Mouse (Mus musculus): ENCODE data around the gene Xkr8. TPM values are rescaled to one million over a fixed set of nuclear protein-coding genes. Genes with fewer than 3 reads are reported as not detected.

Xkr8 gene
- total RNA-seq (2021) (1 to 10 TPM; 1.2 to 2.9 TPM), polyA plus RNA-seq (2012; rRNA removed) (1.6 and 3.3 TPM in 2 replicates)
- long read RNA-seq, partial matches to known transcripts, result 0 of 1 reads
- long read RNA-seq, other reads (novel, unspliced or antisense), result 1 of 1 reads

GRCm38 (mm10) chr4:132732148-132732684 is at the start of gene Xkr8:
Gene Xkr8 (minus strand): TSS chr4:132732546.
- Histone ChIP-seq H3K9ac (ENCODE audit: low read depth, low read length) (peak within 1 kb of the TSS; percentile 62), H3K4me1 (ENCODE audit: control insufficient read depth, insufficient read depth, low read length) (peaks cover 3% of the 10 kb centered on the region; the same call in 1 of the 2 replicates), H3K27ac (peak within 1 kb of the TSS; percentile 60), H3K4me3 (peak within 1 kb of the TSS; percentile 70), H3K36me3 (ENCODE audit: control insufficient read depth, insufficient read depth, low read length) (no peaks in the 10 kb centered on the region), H3K27me3 (ENCODE audit: control insufficient read depth, insufficient read depth, low read length) (no peaks in the 10 kb centered on the region), H3K79me2 (replicated peaks; ENCODE audit: control insufficient read depth, insufficient read depth, low read length) (no peaks in the 10 kb centered on the region)
- intact Hi-C loops (cut with DNase I), result no loop called here
- DNase-seq, result peak; percentile 93 to 94
- TF ChIP-seq EP300 (IDR thresholded peaks at IDR 0.05; ENCODE audit: insufficient read depth, low read depth, low read length) (0 out of 2 replicates have a peak, but pooled peaks have one; percentile 31), POLR2A (IDR thresholded peaks at IDR 0.05; ENCODE audit: insufficient read depth, low read depth, low read length) (peak; percentile 52; the same call in 1 of the 2 replicates), CTCF (IDR thresholded peaks at IDR 0.05) (peak; percentile 41)
- 3% methylated on average over 34 of the region's 34 CpGs for WGBS

GRCm38 (mm10) chr4:132780288-132780687 is 47.9 kb upstream of the Xkr8 start:
- 89% methylated on average over 4 of the region's 4 CpGs for WGBS
- peak in 1 of 2 experiments; percentile 49 for DNase-seq
- intact Hi-C loops (cut with DNase I), result no loop called here
- Histone ChIP-seq H3K4me3 (no peak overlapping the region), H3K36me3 (ENCODE audit: control insufficient read depth, insufficient read depth, low read length) (no peaks in the 10 kb centered on the region), H3K4me1 (ENCODE audit: control insufficient read depth, insufficient read depth, low read length) (no peaks in the 10 kb centered on the region), H3K27me3 (ENCODE audit: control insufficient read depth, insufficient read depth, low read length) (no peaks in the 10 kb centered on the region), H3K27ac (no peak overlapping the region), H3K79me2 (replicated peaks; ENCODE audit: control insufficient read depth, insufficient read depth, low read length) (no peaks in the 10 kb centered on the region), H3K9ac (ENCODE audit: low read depth, low read length) (no peak overlapping the region)
- TF ChIP-seq EP300 (IDR thresholded peaks at IDR 0.05; ENCODE audit: insufficient read depth, low read depth, low read length) (no peak), POLR2A (IDR thresholded peaks at IDR 0.05; ENCODE audit: insufficient read depth, low read depth, low read length) (no peak), CTCF (IDR thresholded peaks at IDR 0.05) (no peak)

GRCm38 (mm10) chr4:132778562-132779201 is 46.3 kb upstream of the Xkr8 start:
- intact Hi-C loops (cut with DNase I), result no loop called here
- H3K27ac ChIP-seq, result no peak overlapping the region
- DNase-seq, result no peak
- H3K27me3 ChIP-seq (ENCODE audit: control insufficient read depth, insufficient read depth, low read length), result no peaks in the 10 kb centered on the region
- no peaks in the 10 kb centered on the region for H3K79me2 ChIP-seq (replicated peaks; ENCODE audit: control insufficient read depth, insufficient read depth, low read length)
- H3K4me3 ChIP-seq, result no peak overlapping the region
- WGBS, result 95% methylated on average over 6 of the region's 6 CpGs
- no peak for TF ChIP-seq CTCF (IDR thresholded peaks at IDR 0.05)
- no peak for TF ChIP-seq EP300 (IDR thresholded peaks at IDR 0.05; ENCODE audit: insufficient read depth, low read depth, low read length)
- no peak for TF ChIP-seq POLR2A (IDR thresholded peaks at IDR 0.05; ENCODE audit: insufficient read depth, low read depth, low read length)
- H3K36me3 ChIP-seq (ENCODE audit: control insufficient read depth, insufficient read depth, low read length), result no peaks in the 10 kb centered on the region
- no peak overlapping the region for H3K9ac ChIP-seq (ENCODE audit: low read depth, low read length)
- H3K4me1 ChIP-seq (ENCODE audit: control insufficient read depth, insufficient read depth, low read length), result no peaks in the 10 kb centered on the region

GRCm38 (mm10) chr4:132776764-132777163 is 44.4 kb upstream of the Xkr8 start:
- Histone ChIP-seq H3K27ac (no peak overlapping the region), H3K4me3 (no peak overlapping the region), H3K36me3 (ENCODE audit: control insufficient read depth, insufficient read depth, low read length) (no peaks in the 10 kb centered on the region), H3K4me1 (ENCODE audit: control insufficient read depth, insufficient read depth, low read length) (no peaks in the 10 kb centered on the region), H3K79me2 (replicated peaks; ENCODE audit: control insufficient read depth, insufficient read depth, low read length) (no peaks in the 10 kb centered on the region), H3K27me3 (ENCODE audit: control insufficient read depth, insufficient read depth, low read length) (no peaks in the 10 kb centered on the region), H3K9ac (ENCODE audit: low read depth, low read length) (no peak overlapping the region)
- DNase-seq, result peak; percentile 70 to 81
- intact Hi-C loops (cut with DNase I), result loop anchor here (1.0 to 2.0 kb wide), 2 partner anchors 48 to 154 kb away; no protein-coding TSS in a partner anchor
- 80% methylated on average over 5 of the region's 5 CpGs for WGBS
- TF ChIP-seq CTCF (IDR thresholded peaks at IDR 0.05) (peak; percentile 70), POLR2A (IDR thresholded peaks at IDR 0.05; ENCODE audit: insufficient read depth, low read depth, low read length) (no peak), EP300 (IDR thresholded peaks at IDR 0.05; ENCODE audit: insufficient read depth, low read depth, low read length) (0 out of 2 replicates have a peak, but pooled peaks have one; percentile 50)

GRCm38 (mm10) chr4:132774905-132775304 is 42.6 kb upstream of the Xkr8 start:
- Histone ChIP-seq H3K27me3 (ENCODE audit: control insufficient read depth, insufficient read depth, low read length) (no peaks in the 10 kb centered on the region), H3K4me3 (no peak overlapping the region), H3K9ac (ENCODE audit: low read depth, low read length) (no peak overlapping the region), H3K36me3 (ENCODE audit: control insufficient read depth, insufficient read depth, low read length) (no peaks in the 10 kb centered on the region), H3K79me2 (replicated peaks; ENCODE audit: control insufficient read depth, insufficient read depth, low read length) (no peaks in the 10 kb centered on the region), H3K4me1 (ENCODE audit: control insufficient read depth, insufficient read depth, low read length) (no peaks in the 10 kb centered on the region), H3K27ac (no peak overlapping the region)
- intact Hi-C loops (cut with DNase I), result no loop called here
- TF ChIP-seq CTCF (IDR thresholded peaks at IDR 0.05) (no peak), EP300 (IDR thresholded peaks at IDR 0.05; ENCODE audit: insufficient read depth, low read depth, low read length) (no peak), POLR2A (IDR thresholded peaks at IDR 0.05; ENCODE audit: insufficient read depth, low read depth, low read length) (no peak)
- no peak for DNase-seq
- WGBS, result 88% methylated on average over 3 of the region's 3 CpGs

- 90% methylated on average over 9 of the region's 9 CpGs for WGBS
- TF ChIP-seq EP300 (IDR thresholded peaks at IDR 0.05; ENCODE audit: insufficient read depth, low read depth, low read length) (no peak), CTCF (IDR thresholded peaks at IDR 0.05) (no peak), POLR2A (IDR thresholded peaks at IDR 0.05; ENCODE audit: insufficient read depth, low read depth, low read length) (no peak)
- Histone ChIP-seq H3K27me3 (ENCODE audit: control insufficient read depth, insufficient read depth, low read length) (no peaks in the 10 kb centered on the region), H3K36me3 (ENCODE audit: control insufficient read depth, insufficient read depth, low read length) (no peaks in the 10 kb centered on the region), H3K4me1 (ENCODE audit: control insufficient read depth, insufficient read depth, low read length) (peaks cover 2% of the 10 kb centered on the region), H3K79me2 (replicated peaks; ENCODE audit: control insufficient read depth, insufficient read depth, low read length) (no peaks in the 10 kb centered on the region), H3K4me3 (no peak overlapping the region), H3K9ac (ENCODE audit: low read depth, low read length) (no peak overlapping the region), H3K27ac (no peak overlapping the region)
- DNase-seq, result no peak
- intact Hi-C loops (cut with DNase I), result no loop called here
These were observed 39.4 kb upstream of the Xkr8 start for GRCm38 (mm10) chr4:132771776-132772175.

Measured in heart, adult 2 months (tissue).